Mouse (Mus musculus) urinary bladder, postnatal 0 days (tissue): Measurements from ENCODE around the gene Scube3. TPM values are rescaled to one million over a fixed set of nuclear protein-coding genes. Genes with fewer than 3 reads are reported as not detected.

Experiments used
- polyA plus RNA-seq: library from polyadenylated mRNA; unstranded; fragments of >200 nt; fragmentation: Nextera tagmentation; extraction: Ambion mirVana; gene quantifications from 2 replicates; pipeline ENCODE4 v1.2.1, GENCODE M21; 2015

Gene Scube3
- polyA plus RNA-seq: 0.83 and 0.88 TPM in 2 replicates

GRCm38 (mm10) chr17:28141771-28142699, at the start of gene Scube3:
Gene Scube3 (plus strand): TSS chr17:28142141.

GRCm38 (mm10) chr17:28176775-28177539, 35.0 kb downstream of the Scube3 start, which contains the start of gene Zfp523:
Gene Zfp523 (plus strand): TSS chr17:28177129.

GRCm38 (mm10) chr17:28207591-28208313, 65.8 kb downstream of the Scube3 start, which contains the start of gene Def6:
Gene Def6 (plus strand): TSS chr17:28207778.

Other genes starting within 250 kb of the Scube3 start
- 17.7 and 19.4 TPM in 2 replicates for gene Anks1, start 232.8 kb upstream of the Scube3 start, polyA plus RNA-seq
- gene Taf11, start 232.3 kb upstream of the Scube3 start, polyA plus RNA-seq: 32.5 and 39.3 TPM in 2 replicates
- 0.30 and 0.70 TPM in 2 replicates for gene Tcp11, start 61.5 kb upstream of the Scube3 start, polyA plus RNA-seq
- gene Zfp523, start 35.0 kb downstream of the Scube3 start, polyA plus RNA-seq: 13.9 and 14.9 TPM in 2 replicates
- gene Def6, start 65.6 kb downstream of the Scube3 start, polyA plus RNA-seq: 6.9 and 9.2 TPM in 2 replicates
- 1.7 and 2.4 TPM in 2 replicates for gene Ppard, start 90.6 kb downstream of the Scube3 start, polyA plus RNA-seq
- gene Fance, start 171.4 kb downstream of the Scube3 start, polyA plus RNA-seq: 21.3 and 26.4 TPM in 2 replicates
- gene Rpl10a, start 186.3 kb downstream of the Scube3 start, polyA plus RNA-seq: 494 and 559 TPM in 2 replicates
- 13.9 and 17.8 TPM in 2 replicates for gene Tead3, start 208.7 kb downstream of the Scube3 start, polyA plus RNA-seq
- 3.2 and 4.8 TPM in 2 replicates for gene Tulp1, start 223.1 kb downstream of the Scube3 start, polyA plus RNA-seq